Mouse (Mus musculus) limb, embryonic 14.5 days (tissue): ENCODE data around the gene Vwf. TPM values are rescaled to one million over a fixed set of nuclear protein-coding genes. Genes with fewer than 3 reads are reported as not detected.

Experiments used
- ATAC-seq: fragments of 200-750 bp; cut with Nextera tagmentation; 2 replicates; pipeline ENCODE4 v1.8.0; 2017; ENCODE audit warnings: low read depth, moderate number of reproducible peaks, moderate TSS enrichment; ENCODE audit not compliant: low FRiP score
- DNase-seq: peaks from one replicate; pipeline ENCODE4 v3.0.0-alpha.2; 2015; ENCODE audit warnings: low spot score
- H3K27ac ChIP-seq: fragments of 300-500 bp; sonication (generic); replicated peaks from 2 replicates; pipeline ENCODE4 v1.5.1; 2014; ENCODE audit warnings: low read depth, mild to moderate bottlenecking, low read length, moderate library complexity, mixed read lengths
- H3K27me3 ChIP-seq: fragments of 300-500 bp; sonication (generic); 2 replicates; pipeline ENCODE4 v1.6.1; 2014; ENCODE audit warnings: low read length, mixed read lengths; ENCODE audit not compliant: control insufficient read depth, insufficient read depth
- H3K36me3 ChIP-seq: fragments of 300-500 bp; sonication (generic); 2 replicates; pipeline ENCODE4 v1.6.1; 2014; ENCODE audit warnings: mild to moderate bottlenecking, low read length, moderate library complexity, mixed read lengths; ENCODE audit not compliant: control insufficient read depth, insufficient read depth
- H3K4me1 ChIP-seq: fragments of 300-500 bp; sonication (generic); 2 replicates; pipeline ENCODE4 v1.6.1; 2014; ENCODE audit warnings: antibody characterized with exemption, low read length, mixed read lengths; ENCODE audit not compliant: control insufficient read depth, insufficient read depth
- H3K4me2 ChIP-seq: fragments of 300-500 bp; sonication (generic); replicated peaks from 2 replicates; pipeline ENCODE4 v1.6.1; 2014; ENCODE audit warnings: low read depth, mild to moderate bottlenecking, low read length, moderate library complexity; ENCODE audit not compliant: severe bottlenecking
- H3K4me3 ChIP-seq: fragments of 300-500 bp; sonication (generic); replicated peaks from 2 replicates; pipeline ENCODE4 v1.5.1; 2014; ENCODE audit warnings: low read length
- H3K9ac ChIP-seq: fragments of 300-500 bp; sonication (generic); 2 replicates; pipeline ENCODE4 v1.6.1; 2014; ENCODE audit warnings: mild to moderate bottlenecking, low read depth, low read length, moderate library complexity; ENCODE audit not compliant: severe bottlenecking
- H3K9me3 ChIP-seq: fragments of 300-500 bp; sonication (generic); 2 replicates; pipeline ENCODE4 v1.6.1; 2016; ENCODE audit warnings: low read length; ENCODE audit not compliant: control insufficient read depth
- POLR2A ChIP-seq: fragments of 200-500 bp; IDR thresholded peaks from 2 replicates; pipeline ENCODE4 v1.8.0; 2012; ENCODE audit warnings: inconsistent platforms, mild to moderate bottlenecking, moderate library complexity, borderline replicate concordance; ENCODE audit not compliant: insufficient read depth, insufficient read length; ENCODE audit errors: extremely low read depth
- WGBS: fragments of 180-500 bp; shearing (Covaris S2); extraction: QIAGEN DNeasy Blood & Tissue Kit; methylation state at CpG from one replicate; pipeline ENCODE4 v1.1.7; 2014; 5-methylcytosine and 5-hydroxymethylcytosine counted together
- polyA plus RNA-seq, 2 experiments: library from polyadenylated mRNA; depleted of rRNA in 1 of 2; stranded (reverse) in 1 of 2; unstranded in 1 of 2; fragments of >200 nt; fragmentation: Nextera tagmentation in 1 of 2; extraction: Ambion mirVana in 1 of 2; gene quantifications; 2 replicates each; pipeline versions ENCODE4 v1.2.1 to v1.2.3; 2012 to 2014

The Vwf gene
- polyA plus RNA-seq, 2 experiments: 11.2 to 12.0 TPM

GRCm38 (mm10) chr6:125509783-125510182 is 36.8 kb upstream of the Vwf start:
- ATAC-seq (no peak), DNase-seq (no peak)
- WGBS: 77% methylated on average over 3 of the region's 3 CpGs
- TF ChIP-seq POLR2A: no peak
- no peaks in the 10 kb centered on the region for H3K9me3 ChIP-seq
- no peaks in the 10 kb centered on the region for H3K27me3 ChIP-seq
- no peak overlapping the region for H3K27ac ChIP-seq
- no peaks in the 10 kb centered on the region for H3K36me3 ChIP-seq
- H3K4me2 ChIP-seq: no peak overlapping the region
- H3K4me3 ChIP-seq: no peak overlapping the region
- H3K9ac ChIP-seq: no peak overlapping the region
- peaks cover 9% of the 10 kb centered on the region for H3K4me1 ChIP-seq

- Histone ChIP-seq H3K9ac (no peak overlapping the region), H3K4me2 (no peak overlapping the region), H3K27me3 (no peaks in the 10 kb centered on the region), H3K27ac (no peak overlapping the region), H3K9me3 (no peaks in the 10 kb centered on the region), H3K4me3 (no peak overlapping the region), H3K4me1 (peaks cover 9% of the 10 kb centered on the region), H3K36me3 (no peaks in the 10 kb centered on the region)
- DNase-seq (no peak), ATAC-seq (peak; percentile 53)
- TF ChIP-seq POLR2A: no peak
These were observed 35.9 kb upstream of the Vwf start for GRCm38 (mm10) chr6:125510645-125511044.

- H3K4me3 ChIP-seq: no peak overlapping the region
- H3K27me3 ChIP-seq: no peaks in the 10 kb centered on the region
- H3K27ac ChIP-seq: no peak overlapping the region
- TF ChIP-seq POLR2A: no peak
- no peak for ATAC-seq
- 75% methylated on average over 7 of the region's 7 CpGs for WGBS
- H3K4me2 ChIP-seq: no peak overlapping the region
- no peaks in the 10 kb centered on the region for H3K9me3 ChIP-seq
- no peak for DNase-seq
- H3K4me1 ChIP-seq: peaks cover 9% of the 10 kb centered on the region
- H3K36me3 ChIP-seq: no peaks in the 10 kb centered on the region
- no peak overlapping the region for H3K9ac ChIP-seq
These were observed 35.4 kb upstream of the Vwf start for GRCm38 (mm10) chr6:125511196-125511595.

GRCm38 (mm10) chr6:125512950-125513596 is 33.5 kb upstream of the Vwf start:
- H3K4me3 ChIP-seq: no peak overlapping the region
- no peaks in the 10 kb centered on the region for H3K27me3 ChIP-seq
- peaks cover 9% of the 10 kb centered on the region for H3K4me1 ChIP-seq
- H3K9me3 ChIP-seq: no peaks in the 10 kb centered on the region
- 47% methylated on average over 6 of the region's 6 CpGs for WGBS
- H3K4me2 ChIP-seq: no peak overlapping the region
- no peak for ATAC-seq
- TF ChIP-seq POLR2A: no peak
- no peak overlapping the region for H3K27ac ChIP-seq
- no peaks in the 10 kb centered on the region for H3K36me3 ChIP-seq
- no peak overlapping the region for H3K9ac ChIP-seq
- peak; percentile 70 for DNase-seq

- no peak overlapping the region for H3K27ac ChIP-seq
- ATAC-seq: no peak
- TF ChIP-seq POLR2A: no peak
- no peak for DNase-seq
- H3K9ac ChIP-seq: no peak overlapping the region
- H3K36me3 ChIP-seq: no peaks in the 10 kb centered on the region
- 82% methylated on average over 11 of the region's 11 CpGs for WGBS
- no peaks in the 10 kb centered on the region for H3K27me3 ChIP-seq
- no peaks in the 10 kb centered on the region for H3K9me3 ChIP-seq
- no peak overlapping the region for H3K4me2 ChIP-seq
- H3K4me3 ChIP-seq: no peak overlapping the region
- H3K4me1 ChIP-seq: peaks cover 5% of the 10 kb centered on the region
These were observed 30.9 kb upstream of the Vwf start for GRCm38 (mm10) chr6:125515503-125516315.
